Mouse (Mus musculus) intestine, postnatal 0 days (tissue): ENCODE measurements around the gene Spcs3. TPM values are rescaled to one million over a fixed set of nuclear protein-coding genes. Genes with fewer than 3 reads are reported as not detected.

ENCODE experiments used
- ATAC-seq: fragments of 200-750 bp; cut with Nextera tagmentation; 2 replicates; pipeline ENCODE4 v1.8.0; 2017; ENCODE audit warnings: mild to moderate bottlenecking, moderate TSS enrichment, moderate library complexity
- H3K27ac ChIP-seq: fragments of 300-500 bp; sonication (generic); 2 replicates; pipeline ENCODE4 v1.5.1; 2014; ENCODE audit warnings: mild to moderate bottlenecking, low read depth, low read length, moderate library complexity
- H3K27me3 ChIP-seq: fragments of 300-500 bp; sonication (generic); replicated peaks from 2 replicates; pipeline ENCODE4 v1.6.1; 2014; ENCODE audit warnings: low read length, mixed read lengths; ENCODE audit not compliant: control insufficient read depth, insufficient read depth
- H3K36me3 ChIP-seq: fragments of 300-500 bp; sonication (generic); 2 replicates; pipeline ENCODE4 v1.6.1; 2014; ENCODE audit warnings: mild to moderate bottlenecking, moderate library complexity; ENCODE audit not compliant: control insufficient read depth, insufficient read depth
- H3K4me1 ChIP-seq: fragments of 300-500 bp; sonication (generic); replicated peaks from 2 replicates; pipeline ENCODE4 v1.6.1; 2014; ENCODE audit warnings: antibody characterized with exemption, low read length, mixed read lengths; ENCODE audit not compliant: control insufficient read depth, insufficient read depth
- H3K4me2 ChIP-seq: fragments of 300-500 bp; sonication (generic); replicated peaks from 2 replicates; pipeline ENCODE4 v1.6.1; 2014; ENCODE audit warnings: low read depth, mild to moderate bottlenecking, moderate library complexity
- H3K4me3 ChIP-seq: fragments of 300-500 bp; sonication (generic); 2 replicates; pipeline ENCODE4 v1.5.1; 2014; ENCODE audit warnings: low read depth, low read length
- H3K9ac ChIP-seq: fragments of 300-500 bp; sonication (generic); 2 replicates; pipeline ENCODE4 v1.6.1; 2014; ENCODE audit warnings: mild to moderate bottlenecking, low read depth, low read length
- H3K9me3 ChIP-seq: fragments of 300-500 bp; sonication (generic); 2 replicates; pipeline ENCODE4 v1.6.1; 2016; ENCODE audit warnings: mixed run types; ENCODE audit not compliant: control insufficient read depth
- CTCF ChIP-seq: sonication (generic); IDR thresholded peaks from 2 replicates; pipeline ENCODE4 v1.5.1; 2016; ENCODE audit warnings: low read depth, mild to moderate bottlenecking, control low read depth, antibody characterized with exemption, moderate library complexity
- WGBS: fragments of 180-500 bp; shearing (Covaris S2); extraction: QIAGEN DNeasy Blood & Tissue Kit; methylation state at CpG from one replicate; pipeline ENCODE4 v1.1.7; 2014; 5-methylcytosine and 5-hydroxymethylcytosine counted together
- polyA plus RNA-seq: library from polyadenylated mRNA; unstranded; fragments of >200 nt; fragmentation: Nextera tagmentation; extraction: Ambion mirVana; gene quantifications from 2 replicates; pipeline ENCODE4 v1.2.1, GENCODE M21; 2015

Gene Spcs3
- polyA plus RNA-seq, 1 experiment from 2014 or later, result 33.6 TPM

DNA sequence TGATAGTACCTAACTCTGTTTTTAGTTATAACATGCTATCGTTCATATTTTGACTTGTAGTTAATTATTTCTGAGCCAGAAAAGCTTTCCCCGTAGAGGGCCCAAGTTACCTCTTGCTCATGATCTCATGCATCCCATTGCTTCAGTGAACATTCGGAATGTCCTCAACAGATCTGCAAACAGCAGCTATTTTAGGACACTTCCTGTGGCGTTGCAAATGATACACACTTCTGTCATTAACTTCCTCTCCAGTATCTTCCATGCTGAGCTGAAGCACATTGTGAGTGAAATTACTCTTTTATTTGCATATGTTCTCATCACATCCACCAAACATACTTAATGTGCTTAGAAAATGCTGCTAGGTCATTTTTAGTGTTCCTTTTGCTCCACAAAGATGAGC lies 32.3 kb upstream of the Spcs3 start:
- no peak for ATAC-seq
- no peaks in the 10 kb centered on the region for H3K4me1 ChIP-seq
- no peak overlapping the region for H3K4me3 ChIP-seq
- TF ChIP-seq CTCF, result no peak
- no peaks in the 10 kb centered on the region for H3K27me3 ChIP-seq
- H3K9me3 ChIP-seq, result no peaks in the 10 kb centered on the region
- no peak overlapping the region for H3K27ac ChIP-seq
- H3K36me3 ChIP-seq, result no peaks in the 10 kb centered on the region
- no peak overlapping the region for H3K4me2 ChIP-seq
- H3K9ac ChIP-seq, result no peak overlapping the region
- 64% methylated on average over 4 of the region's 4 CpGs for WGBS

DNA sequence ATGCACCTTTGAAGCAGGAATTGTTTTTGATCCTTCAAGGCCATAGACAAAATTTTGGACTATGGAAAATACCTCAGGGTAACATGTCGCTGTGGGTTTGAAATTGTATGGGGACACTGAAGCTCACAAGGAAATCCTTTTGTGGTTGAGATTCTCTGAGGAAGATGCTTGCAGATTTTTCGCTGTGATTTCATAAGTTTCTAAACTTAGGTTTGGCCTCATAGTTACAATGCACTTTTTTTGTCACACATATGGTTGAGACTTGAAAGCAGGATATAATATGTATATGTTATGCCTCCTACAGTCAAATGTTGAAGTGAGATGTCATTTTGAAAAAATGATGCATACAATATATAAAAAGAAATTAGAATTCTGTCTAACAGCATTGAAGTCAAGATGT lies 25.1 kb upstream of the Spcs3 start:
- no peak overlapping the region for H3K4me3 ChIP-seq
- H3K9me3 ChIP-seq, result no peaks in the 10 kb centered on the region
- no peak overlapping the region for H3K4me2 ChIP-seq
- WGBS, result 73% methylated on average over 2 of the region's 2 CpGs
- no peaks in the 10 kb centered on the region for H3K36me3 ChIP-seq
- no peak overlapping the region for H3K9ac ChIP-seq
- no peak for TF ChIP-seq CTCF
- no peaks in the 10 kb centered on the region for H3K4me1 ChIP-seq
- no peak for ATAC-seq
- H3K27me3 ChIP-seq, result no peaks in the 10 kb centered on the region
- H3K27ac ChIP-seq, result no peak overlapping the region

DNA sequence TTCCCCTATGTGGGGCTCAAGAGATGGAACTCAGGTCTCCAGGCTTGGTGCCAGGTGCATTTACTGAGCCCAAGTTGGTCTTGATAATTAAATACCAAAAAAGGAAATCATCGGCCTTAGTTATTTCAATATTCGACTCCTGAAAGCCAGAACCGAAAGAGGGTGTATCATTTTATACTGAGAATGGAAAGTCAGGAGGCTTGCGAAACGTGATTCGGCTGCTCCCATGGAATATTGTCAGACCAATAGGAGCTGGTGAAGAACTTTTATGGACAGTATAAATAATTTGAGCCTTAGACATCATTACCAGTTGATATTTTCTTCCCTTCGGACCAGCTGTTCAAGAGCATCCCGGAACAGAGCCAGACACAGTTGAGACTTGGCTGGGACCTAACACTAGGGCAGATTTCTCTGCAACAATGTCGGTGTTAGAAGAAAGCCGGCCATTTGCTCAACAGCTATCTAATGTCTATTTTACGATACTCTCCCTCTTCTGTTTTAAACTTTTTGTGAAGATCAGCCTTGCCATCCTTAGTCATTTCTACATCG lies 20.3 kb upstream of the Spcs3 start:
- Histone ChIP-seq H3K4me2 (no peak overlapping the region), H3K27ac (no peak overlapping the region), H3K36me3 (no peaks in the 10 kb centered on the region), H3K27me3 (no peaks in the 10 kb centered on the region), H3K9me3 (no peaks in the 10 kb centered on the region), H3K4me3 (no peak overlapping the region), H3K9ac (no peak overlapping the region), H3K4me1 (no peaks in the 10 kb centered on the region)
- no peak for ATAC-seq
- WGBS, result 89% methylated on average over 12 of the region's 12 CpGs
- no peak for TF ChIP-seq CTCF

DNA sequence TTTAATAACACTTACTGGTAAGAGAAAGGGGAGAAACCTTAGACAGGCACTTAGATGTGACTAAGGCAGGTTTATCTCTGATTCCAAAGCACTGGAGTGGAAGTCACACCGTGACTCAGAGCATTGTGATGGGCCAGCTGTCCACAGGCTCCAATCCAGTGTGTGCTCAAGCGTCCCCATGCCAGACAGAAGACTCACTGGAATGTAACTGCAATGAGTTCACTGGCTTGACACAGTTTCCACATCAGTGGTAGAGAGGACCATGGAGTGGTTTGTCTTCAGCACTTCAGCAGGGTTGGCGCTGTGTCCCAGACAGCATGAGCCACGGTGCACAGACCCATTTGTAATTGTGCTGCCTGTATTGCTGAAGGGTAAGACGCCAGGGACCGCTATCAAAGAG lies 18.6 kb upstream of the Spcs3 start:
- Histone ChIP-seq H3K27ac (no peak overlapping the region), H3K27me3 (no peaks in the 10 kb centered on the region), H3K36me3 (no peaks in the 10 kb centered on the region), H3K9ac (no peak overlapping the region), H3K4me2 (no peak overlapping the region), H3K4me3 (no peak overlapping the region), H3K4me1 (no peaks in the 10 kb centered on the region), H3K9me3 (no peaks in the 10 kb centered on the region)
- 80% methylated on average over 6 of the region's 6 CpGs for WGBS
- no peak for ATAC-seq
- TF ChIP-seq CTCF, result no peak

DNA sequence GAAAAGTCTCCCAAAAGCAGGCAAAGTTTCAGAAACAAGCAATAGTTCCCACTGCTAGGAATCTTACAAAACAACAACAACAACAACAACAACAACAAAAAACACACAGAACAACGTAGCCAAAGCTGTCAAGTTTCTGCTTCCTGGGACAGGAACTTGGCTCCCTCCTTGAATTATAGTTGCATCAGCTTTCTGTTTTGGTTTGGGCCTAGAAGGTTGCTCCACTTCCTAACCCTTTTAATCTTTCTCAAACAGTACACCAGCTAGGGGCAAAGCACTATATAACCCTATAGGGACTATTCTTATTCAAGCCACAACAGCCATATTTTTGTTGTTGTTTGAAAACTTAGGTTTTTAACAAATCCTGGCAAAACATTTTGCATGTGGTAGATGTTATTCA lies 11.5 kb upstream of the Spcs3 start:
- no peaks in the 10 kb centered on the region for H3K4me1 ChIP-seq
- H3K9me3 ChIP-seq, result no peaks in the 10 kb centered on the region
- ATAC-seq, result no peak
- no peaks in the 10 kb centered on the region for H3K27me3 ChIP-seq
- 59% methylated on average over 1 of the region's 1 CpGs for WGBS
- no peaks in the 10 kb centered on the region for H3K36me3 ChIP-seq
- no peak overlapping the region for H3K4me3 ChIP-seq
- H3K9ac ChIP-seq, result no peak overlapping the region
- H3K4me2 ChIP-seq, result no peak overlapping the region
- no peak overlapping the region for H3K27ac ChIP-seq
- no peak for TF ChIP-seq CTCF

DNA sequence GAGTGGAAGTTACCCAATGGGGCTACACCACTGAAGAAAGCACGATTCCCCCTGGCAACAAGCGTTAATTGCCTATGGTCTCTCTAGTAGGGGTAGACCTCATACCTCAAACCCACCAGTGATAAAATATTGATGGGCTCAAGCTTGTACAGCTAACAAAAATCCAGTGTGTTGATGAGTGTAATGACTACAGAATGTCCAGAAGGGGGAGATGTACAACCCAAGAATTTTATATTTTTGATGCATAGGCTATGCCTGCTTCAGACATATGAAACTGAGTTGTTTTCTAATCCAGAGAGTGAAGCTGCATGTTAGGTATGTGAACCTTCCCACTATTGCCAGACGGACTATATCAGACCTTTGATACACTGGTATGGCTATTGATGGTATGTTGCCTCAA lies 7.5 kb upstream of the Spcs3 start:
- WGBS, result 92% methylated on average over 3 of the region's 3 CpGs
- H3K36me3 ChIP-seq, result no peaks in the 10 kb centered on the region
- H3K4me3 ChIP-seq, result no peak overlapping the region
- no peak overlapping the region for H3K4me2 ChIP-seq
- H3K27ac ChIP-seq, result no peak overlapping the region
- no peak overlapping the region for H3K9ac ChIP-seq
- H3K4me1 ChIP-seq, result no peaks in the 10 kb centered on the region
- ATAC-seq, result no peak
- TF ChIP-seq CTCF, result peak; percentile 55
- H3K9me3 ChIP-seq, result no peaks in the 10 kb centered on the region
- no peaks in the 10 kb centered on the region for H3K27me3 ChIP-seq

DNA sequence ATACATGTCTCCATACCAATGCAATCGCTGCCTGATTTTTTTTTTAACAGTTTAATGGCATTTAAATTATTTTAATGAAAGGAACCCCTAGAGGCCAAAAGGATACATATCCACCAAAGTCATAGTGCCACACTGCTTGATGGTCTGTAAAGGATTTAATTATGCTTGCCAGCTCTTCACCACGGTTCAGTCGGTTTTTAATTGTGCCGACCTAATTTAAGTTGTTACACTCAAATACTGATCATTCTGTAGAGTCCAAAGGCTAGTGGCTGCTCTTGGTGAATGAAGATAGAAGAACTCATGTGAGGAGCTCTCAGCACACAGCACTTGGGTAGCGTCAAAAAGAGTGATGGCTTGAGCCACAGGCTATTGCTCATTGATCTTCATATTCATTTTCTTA lies 5.4 kb upstream of the Spcs3 start:
- no peaks in the 10 kb centered on the region for H3K9me3 ChIP-seq
- H3K9ac ChIP-seq, result no peak overlapping the region
- no peak overlapping the region for H3K27ac ChIP-seq
- H3K4me1 ChIP-seq, result no peaks in the 10 kb centered on the region
- 92% methylated on average over 5 of the region's 5 CpGs for WGBS
- H3K36me3 ChIP-seq, result no peaks in the 10 kb centered on the region
- no peak overlapping the region for H3K4me2 ChIP-seq
- ATAC-seq, result no peak
- H3K4me3 ChIP-seq, result no peak overlapping the region
- no peak for TF ChIP-seq CTCF
- no peaks in the 10 kb centered on the region for H3K27me3 ChIP-seq
